Mouse (Mus musculus) spleen, embryonic (tissue): ENCODE measurements around the gene Adk.

ENCODE experiments used
- CTCF ChIA-PET: fragments of 350-600 bp; sonication (Branson Sonifier 250); formaldehyde crosslinking; loops from one replicate; lab custom pipeline; 2022; lab: Charles Lee

The Adk gene

DNA sequence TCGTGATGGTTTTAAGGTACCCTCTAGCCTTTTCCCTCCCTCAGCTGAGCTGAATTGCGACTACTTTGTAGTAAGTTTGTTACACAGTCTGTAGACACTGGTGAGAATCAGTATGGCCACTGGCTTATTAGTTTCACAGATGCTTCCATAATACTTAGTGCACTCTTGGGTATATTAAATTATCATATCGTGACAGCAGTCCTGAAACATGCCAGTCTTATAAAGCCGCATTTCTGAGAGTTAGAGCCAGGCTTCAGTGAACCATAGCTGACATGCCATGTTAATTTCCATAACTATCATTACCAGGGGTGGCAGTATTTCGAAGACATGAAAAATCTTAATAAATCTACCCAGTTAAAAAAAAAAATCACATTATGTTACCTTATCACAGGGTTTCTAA is 199.0 kb downstream of the Adk start:
- CTCF ChIA-PET: interaction anchor here (0.5 kb wide), 1 partner anchor 18 kb away, joined by 5 read pairs; no protein-coding TSS in a partner anchor

DNA sequence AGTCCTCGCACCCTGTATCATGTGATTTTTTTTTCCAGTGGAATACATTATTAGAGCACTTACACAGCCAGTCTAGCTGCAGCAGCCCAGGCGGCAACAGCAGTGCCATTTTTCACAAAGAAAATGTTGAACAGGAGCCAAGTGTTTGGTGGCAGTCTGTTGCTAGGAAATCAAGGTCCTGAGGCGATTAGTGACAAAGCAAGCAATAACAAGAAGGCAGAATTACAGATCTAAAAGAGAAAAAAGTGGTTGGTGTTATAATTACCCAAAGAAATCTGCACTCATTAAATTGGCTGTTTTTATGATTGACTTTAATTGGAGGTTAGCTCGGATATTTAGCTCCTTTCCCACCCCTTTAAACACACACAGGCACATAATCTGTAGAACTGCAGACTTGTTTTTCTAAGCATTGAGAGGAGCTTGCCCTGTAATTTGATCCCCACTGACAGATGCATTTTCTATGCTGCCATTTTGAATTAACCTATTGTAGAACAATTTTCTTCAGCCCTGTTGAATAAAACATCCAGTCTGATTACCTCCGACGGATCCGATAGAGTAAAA is 200.0 kb downstream of the Adk start:
- CTCF ChIA-PET: no interaction called here

DNA sequence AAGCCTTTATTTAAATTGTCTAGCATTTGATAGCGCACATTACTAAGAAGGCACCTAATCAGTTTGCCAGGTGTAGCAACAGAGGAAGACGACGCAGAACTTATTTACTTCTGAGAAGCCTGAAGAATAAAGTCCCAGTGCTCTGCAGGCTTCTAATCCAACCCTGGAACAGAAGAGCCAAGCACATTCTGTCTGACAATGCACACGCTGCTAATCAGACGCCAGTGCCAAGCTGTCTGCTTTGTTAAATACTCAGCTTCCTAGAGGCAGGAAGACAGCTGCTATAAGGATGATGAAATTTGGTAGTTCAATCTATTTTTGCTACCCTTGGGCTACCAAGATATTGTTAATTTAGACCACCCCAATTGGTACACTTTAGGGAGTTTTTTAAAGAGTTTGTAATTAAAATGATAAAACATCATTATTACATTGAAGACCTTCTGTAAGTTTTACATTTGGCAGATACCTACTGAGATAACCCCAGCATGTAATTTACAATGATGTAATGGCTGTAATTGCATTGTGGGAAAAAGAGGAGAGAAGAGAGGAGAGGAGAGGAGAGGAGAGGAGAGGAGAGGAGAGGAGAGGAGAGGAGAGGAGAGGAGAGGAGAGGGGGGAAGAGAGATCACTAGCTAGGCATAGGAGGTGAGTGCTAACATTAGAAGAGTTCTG is 201.1 kb downstream of the Adk start:
- CTCF ChIA-PET: interaction anchor here (0.6 kb wide), 1 partner anchor 9 kb away, joined by 4 read pairs; no protein-coding TSS in a partner anchor

DNA sequence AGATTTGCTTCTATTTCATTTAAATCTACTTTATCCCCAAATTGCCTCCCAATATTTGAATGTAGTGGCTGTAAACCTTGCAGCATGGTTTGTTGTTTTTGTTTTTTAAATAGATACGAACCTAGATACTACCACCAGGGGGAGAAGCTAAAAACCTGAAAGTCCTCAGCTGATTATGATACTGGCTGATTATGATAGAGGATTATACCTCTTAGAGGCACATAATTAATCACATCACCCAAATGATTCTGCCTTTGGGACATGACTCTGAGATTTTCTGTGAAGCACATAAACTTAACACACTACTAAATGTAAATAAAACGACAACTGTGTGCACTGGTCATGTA is 201.6 kb downstream of the Adk start:
- CTCF ChIA-PET: interaction anchor here (0.6 kb wide), 1 partner anchor 10 kb away, joined by 4 read pairs; no protein-coding TSS in a partner anchor

DNA sequence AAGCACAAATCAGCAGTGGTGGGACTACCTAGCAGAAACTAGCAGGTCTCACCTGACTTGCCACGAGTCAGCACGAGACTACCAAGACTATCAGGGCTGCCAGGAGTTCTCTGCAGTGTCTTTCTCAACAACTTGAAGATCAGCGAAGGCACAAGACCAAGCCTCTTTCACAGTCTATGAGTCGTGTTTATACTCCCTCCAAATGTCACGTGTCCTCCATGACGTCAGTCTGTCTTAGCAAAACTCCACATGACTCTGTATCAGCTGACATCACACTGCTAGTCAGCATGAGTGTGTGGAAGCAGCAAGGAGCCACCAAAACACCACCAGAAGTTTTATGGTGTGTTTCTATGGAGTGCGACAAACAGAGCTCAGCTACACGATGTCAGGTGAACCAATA is 215.9 kb downstream of the Adk start:
- CTCF ChIA-PET: interaction anchor here (0.6 kb wide), 1 partner anchor 235 kb away, joined by 3 read pairs; no protein-coding TSS in a partner anchor

DNA sequence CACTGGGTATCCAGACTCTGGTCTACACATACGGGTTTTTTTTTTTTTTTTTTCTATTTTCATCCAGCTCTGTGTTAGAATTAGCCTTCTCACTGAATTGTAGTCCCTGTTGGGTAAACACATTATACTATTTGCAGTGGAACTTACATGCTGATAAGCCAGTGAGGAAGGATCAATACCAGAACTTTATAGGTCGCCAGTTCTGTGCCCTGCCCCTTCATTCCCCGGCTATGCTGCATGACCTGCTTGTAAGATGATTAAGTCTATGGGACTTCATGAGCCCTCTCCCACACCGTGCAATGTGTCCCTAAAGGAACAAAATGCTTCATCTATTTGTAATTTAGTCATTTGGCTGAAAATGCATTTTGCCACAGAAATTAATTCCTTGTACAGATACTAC is 219.1 kb downstream of the Adk start:
- CTCF ChIA-PET: no interaction called here

DNA sequence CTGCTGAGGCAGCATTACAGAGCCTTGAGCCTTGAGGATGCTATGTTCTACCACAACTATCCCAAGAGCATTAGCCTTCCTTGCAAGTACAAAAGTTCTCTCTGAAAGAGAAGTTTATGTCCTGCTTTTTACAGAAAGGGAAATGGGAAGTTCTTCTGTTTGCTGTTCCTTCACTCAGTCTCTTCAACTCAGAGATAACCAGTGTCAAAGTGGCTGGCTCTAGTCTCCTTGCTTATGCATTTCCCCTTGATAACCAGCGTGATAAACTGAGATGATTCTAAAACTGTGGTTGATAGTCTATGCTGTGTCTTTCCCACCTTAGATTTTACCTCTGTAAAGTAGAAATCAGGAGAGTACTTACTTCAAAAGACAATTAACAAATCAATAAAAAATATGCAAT is 223.4 kb downstream of the Adk start:
- CTCF ChIA-PET: interaction anchor here (0.7 kb wide), 1 partner anchor 185 kb away, joined by 3 read pairs; no protein-coding TSS in a partner anchor

DNA sequence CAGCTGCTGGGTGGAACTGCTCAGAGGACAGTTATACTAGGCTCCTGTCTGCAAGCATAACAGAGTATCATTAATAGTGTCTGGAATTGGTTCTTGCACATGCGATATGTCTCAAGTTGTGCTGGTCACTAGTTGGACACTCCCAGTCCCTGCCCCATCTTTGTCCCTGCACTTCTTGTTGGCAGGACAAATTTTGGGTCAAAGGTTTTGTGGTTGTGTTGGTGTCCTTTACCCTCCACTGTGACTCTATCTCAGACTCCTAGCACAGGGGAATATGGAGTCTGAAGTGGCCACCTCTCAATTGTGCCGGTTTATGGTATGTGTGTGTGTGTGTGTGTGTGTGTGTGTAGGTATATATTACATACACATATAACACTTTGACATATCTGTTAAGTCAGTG is 225.9 kb downstream of the Adk start:
- CTCF ChIA-PET: no interaction called here

DNA sequence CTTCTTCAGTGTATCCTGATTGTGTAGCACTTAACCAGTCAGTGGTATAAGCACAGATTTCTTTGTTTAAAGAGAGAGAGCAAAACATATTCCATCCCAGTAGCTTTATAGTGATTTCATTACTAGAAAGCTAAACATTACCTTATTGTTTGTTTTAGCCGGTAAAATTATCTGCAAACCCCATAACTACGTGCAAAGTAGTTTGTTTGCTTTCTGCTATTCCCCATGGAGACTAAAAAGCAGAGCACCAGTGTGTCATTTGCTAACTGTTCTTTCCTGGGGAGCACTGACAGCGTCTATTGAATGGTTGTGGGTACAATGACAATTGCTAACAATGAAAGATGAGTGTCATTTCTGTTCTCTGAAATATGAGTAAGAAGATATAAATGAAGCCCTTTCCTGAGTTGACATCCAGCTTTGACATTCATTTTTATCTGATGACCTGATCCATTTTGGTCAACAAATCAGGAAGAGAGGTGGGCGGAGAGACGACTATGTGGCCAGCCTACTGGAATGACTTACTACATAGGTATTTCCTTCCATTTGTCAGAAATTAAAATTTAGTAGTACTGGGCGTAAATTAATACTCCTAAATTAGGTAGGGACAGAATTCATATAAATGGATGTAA is 226.6 kb downstream of the Adk start:
- CTCF ChIA-PET: no interaction called here

DNA sequence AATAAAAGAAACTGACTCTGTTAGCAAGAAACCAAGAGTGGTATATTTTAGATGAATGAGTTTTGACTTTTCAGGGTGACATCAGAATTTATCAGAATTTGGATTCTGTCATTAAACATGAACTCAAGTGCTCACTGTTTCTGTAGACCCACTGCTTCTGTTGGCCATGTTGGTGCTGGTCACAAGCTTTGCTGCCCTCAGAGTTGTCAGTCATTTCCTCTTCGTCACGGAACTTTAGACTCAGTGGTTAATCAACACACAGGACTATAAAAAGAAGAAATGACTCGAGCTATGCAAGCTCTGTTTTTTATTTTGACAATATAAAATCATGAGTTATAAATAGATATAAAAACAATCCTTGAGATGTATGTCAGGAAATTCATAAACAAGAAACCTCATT is 228.1 kb downstream of the Adk start:
- CTCF ChIA-PET: no interaction called here

DNA sequence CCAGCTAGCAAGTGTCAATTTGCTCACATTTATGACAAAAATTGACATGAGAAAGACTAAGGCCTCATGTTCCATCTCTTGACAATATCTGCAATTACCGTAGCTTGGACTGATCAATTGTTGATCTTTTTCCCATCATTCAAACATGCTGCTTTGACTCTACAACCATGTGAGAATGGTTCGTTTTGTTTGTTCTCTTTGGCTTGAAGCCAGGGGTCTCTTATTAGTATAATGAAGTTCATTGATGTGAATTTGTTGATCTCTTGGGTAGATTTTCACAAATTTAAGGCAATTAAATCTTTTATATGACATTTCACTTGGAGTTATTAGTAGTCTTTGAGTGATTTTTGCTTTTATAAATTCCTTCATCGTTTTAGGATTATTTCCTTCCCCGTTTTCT is 229.1 kb downstream of the Adk start:
- CTCF ChIA-PET: no interaction called here

DNA sequence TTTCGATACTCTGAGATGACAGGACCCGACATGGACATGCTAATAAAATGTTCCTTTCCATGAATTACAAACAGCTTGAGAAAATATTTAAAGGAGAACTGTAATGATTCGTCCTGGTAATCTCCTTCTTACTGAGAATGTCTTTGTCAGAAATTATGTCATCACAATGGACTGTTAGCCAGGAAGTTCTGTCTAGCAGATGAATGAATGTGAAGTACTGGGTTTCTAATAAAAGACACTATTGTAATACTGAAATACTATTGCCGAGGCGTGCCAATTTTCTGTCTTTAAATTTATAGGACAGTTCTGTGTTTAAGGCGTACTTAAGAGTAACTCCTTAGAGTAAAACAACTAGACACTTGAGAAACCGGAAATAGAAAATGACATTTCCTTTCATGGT is 231.7 kb downstream of the Adk start:
- CTCF ChIA-PET: no interaction called here

DNA sequence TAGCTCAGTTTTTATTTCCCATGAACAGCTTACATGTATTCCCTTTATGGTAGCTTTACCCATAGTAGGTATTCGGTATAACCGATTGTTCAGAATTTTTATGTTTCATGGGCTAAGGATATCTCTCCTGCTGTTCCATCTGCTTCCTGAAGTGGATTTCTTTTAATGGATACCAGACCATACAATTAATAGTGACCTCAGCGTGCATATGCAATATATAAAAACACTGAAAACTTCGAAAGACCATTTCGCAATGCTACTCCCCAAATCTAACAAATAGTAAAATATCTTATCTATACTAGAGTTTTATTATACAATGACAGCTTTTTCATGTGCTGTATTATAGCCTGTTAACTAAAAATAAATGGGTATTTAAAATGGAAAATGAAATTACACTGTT is 232.5 kb downstream of the Adk start:
- CTCF ChIA-PET: no interaction called here

DNA sequence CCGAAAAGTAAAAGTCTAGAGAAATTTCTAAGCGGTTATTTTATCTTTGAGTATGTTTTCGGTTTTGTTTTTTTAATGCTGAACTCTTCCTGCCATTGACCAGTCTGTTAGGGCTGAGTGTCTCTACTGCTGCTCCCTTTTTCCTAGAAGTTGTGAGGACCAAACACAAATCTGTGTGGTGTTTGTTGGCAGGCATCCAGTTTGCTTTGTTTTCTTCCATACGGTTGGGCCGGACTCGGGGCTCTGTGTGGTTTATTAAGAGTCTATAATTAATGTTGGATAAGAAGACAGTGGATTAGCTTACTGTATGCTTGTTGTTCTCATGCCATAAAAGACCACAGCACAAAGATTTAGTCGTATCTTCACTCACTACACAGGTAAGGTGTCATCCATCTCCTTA is 233.9 kb downstream of the Adk start:
- CTCF ChIA-PET: no interaction called here

DNA sequence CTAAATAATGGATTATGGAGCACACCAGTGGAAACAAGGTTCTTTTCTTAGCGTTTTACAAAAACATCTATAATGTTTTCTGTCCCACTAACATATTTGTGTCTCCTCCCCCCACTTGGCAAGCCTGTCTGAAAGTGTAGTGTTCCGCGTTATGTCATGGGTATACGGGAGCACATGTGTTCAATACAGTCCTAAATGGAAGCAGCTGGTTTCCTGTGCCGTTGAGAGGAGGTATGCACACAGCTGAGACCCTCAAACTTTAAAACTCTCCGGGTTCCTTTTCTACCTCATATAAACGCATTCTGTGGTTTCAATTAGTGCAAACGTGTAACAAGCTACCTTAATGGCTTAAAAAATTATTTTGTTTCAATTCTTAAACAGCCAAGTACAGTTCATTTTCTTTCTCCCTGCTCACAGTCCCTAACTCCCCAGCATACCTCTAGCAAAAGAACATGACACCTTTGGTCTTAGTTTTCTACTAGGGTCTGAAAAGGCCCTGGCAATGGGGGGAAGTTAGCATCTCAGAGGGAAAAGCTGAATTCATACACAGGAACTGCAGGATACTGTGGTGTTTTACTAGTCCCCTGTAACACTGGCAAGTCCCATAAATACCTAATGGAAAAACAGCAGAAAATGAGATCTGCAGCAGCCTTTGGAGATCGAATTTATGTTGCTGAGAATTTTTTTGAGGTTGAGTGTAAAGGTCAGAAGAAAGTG is 235.5 kb downstream of the Adk start:
- CTCF ChIA-PET: no interaction called here

DNA sequence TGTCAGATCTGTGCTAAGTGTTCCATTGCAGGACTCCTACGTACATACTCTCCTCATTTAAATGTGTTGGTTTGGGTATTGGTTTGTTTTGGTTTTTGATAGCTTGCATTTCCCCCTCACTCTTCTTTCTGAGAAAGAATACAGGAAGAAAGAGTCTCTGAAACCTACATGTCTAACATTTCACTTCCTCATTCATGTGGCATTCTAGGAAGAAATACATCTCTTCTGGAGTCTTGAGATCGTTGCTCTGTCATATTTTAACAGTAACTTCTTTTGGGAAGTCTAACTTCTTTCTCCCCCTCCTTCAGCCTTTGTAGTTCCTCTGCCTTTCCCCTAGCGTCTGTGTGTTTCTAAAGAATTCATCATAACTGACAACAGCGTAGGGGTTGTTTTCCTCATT is 247.4 kb downstream of the Adk start:
- CTCF ChIA-PET: no interaction called here

DNA sequence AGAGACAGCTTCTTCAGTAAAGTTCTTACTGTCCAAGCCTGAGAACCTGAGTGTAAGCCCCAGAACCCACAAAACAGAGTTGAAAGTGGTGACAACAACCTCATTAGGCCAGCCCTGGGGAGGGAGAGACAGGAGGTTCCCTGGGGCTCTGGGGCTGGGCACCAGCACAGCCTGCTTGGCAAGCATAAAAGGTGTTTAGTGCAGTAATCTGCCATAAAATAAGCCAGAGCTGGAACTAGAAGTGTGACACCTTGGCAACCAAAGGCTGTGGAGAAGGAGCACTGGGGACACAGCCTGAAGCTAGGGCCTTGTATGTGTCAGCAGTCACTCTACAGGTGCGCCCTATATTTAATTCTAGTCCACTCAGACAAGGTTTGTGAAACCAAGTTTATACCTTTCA is 252.4 kb downstream of the Adk start:
- CTCF ChIA-PET: no interaction called here

DNA sequence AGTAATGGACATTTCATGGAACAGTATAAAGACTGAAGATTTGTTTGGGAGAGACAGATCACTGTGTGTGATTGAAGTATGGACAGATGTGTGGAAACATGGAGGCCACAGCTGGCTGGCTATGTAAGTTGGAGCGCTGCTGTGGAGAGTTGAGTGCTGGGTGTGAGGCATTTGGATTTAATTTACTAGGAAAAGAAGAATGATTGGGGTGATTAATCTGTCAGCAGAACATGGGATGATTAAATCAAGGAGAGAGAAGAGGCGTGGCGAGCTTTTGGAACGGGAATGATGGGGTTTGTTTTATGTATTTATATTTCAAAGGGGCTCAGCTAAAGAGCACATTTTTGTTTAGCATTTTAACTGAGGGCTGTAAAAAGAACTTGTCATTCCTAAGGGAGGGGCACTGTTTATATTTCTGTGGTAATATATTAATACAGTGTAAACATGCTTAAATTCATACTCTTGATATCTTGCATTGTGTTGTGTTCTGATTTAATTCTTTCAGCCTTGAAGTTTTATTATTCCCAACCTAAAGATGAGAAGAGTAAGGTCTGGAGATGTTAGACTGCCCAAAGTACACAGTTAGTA is 256.1 kb downstream of the Adk start:
- CTCF ChIA-PET: no interaction called here

DNA sequence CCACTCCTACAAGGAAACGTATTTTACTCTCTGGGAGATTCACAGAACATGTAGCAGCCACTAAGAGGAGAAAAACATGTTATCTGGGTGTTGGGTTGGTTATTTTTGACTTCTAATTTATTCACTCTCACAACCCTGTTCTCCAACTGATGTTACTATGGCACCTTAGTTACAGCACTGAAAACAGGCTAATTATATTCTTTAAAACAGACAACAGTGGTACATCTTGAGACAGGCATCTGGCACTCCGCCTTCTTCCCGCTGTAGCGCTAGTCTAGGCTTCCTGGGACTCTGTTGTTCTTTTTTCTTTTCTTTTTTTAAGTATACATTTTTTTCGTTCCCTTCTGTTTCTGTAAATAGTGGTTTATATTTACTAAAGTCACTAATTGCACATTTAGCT is 258.2 kb downstream of the Adk start:
- CTCF ChIA-PET: no interaction called here

DNA sequence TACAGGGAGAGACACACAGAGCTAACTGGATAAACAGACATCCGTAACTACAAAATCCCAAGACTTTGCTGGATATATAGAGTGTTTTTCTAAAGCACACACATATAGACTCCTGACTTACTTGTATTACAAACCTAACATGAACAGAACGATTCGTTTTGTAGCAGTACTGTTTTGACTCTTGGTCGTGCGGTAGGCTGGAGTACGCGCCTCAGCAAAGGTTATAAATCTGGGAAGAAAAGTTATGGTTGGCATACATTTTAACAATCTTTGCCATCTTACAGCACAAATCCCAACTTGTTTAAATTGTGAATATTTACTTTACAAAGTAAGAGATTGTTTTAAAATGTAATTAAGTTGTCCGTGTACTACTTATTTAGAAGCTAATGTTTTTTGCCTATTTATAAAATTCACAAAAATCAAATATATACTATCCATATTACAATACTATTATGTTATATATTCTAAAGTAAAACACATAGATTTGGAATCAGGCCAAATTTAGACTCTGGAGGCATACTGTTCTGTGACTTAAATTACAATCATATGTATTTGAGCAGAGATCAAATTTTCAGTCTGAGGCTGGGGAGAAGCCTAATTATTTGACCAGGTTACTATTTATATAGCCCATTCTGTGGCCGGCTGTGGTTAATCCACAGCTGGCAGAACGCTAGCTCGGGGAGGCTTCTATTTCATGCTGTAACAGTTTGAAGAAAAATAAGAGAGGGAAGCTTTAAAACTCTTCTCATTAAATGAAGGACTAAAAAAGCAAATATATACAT is 261.4 kb downstream of the Adk start:
- CTCF ChIA-PET: no interaction called here

DNA sequence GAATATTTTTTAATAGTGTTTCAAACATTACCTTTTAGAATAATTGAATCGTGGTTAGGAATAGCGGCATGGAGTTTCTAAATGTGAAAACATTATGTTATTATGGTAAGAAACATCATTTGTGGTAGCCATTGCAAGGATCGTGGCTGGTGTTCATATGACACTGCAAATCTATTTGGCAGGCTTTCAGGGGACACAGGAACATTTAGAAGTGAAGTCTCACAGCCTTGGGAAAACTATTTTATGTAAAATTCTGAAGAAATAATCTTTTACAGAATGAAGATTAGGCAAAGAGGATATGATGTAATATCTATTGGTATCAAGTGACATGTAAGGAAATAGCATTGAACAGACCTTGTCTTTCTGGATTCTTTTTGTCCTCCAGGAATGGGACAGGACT is 262.1 kb downstream of the Adk start:
- CTCF ChIA-PET: no interaction called here
